Mouse (Mus musculus): ENCODE data around the gene Tmem200a.

GRCm38 (mm10) chr10:26008948-26009347 lies 69.9 kb downstream of the Tmem200a start:
- TF ChIP-seq CTCF (IDR thresholded peaks at IDR 0.05; ENCODE audit: control insufficient read depth, insufficient read depth, insufficient read length) (no peak), USF1 (IDR thresholded peaks at IDR 0.05; ENCODE audit: low read depth) (no peak)

Measured in C2C12 (cell line).